Mouse (Mus musculus) cortical plate, adult 2 months (tissue): ENCODE results near the gene Tuba3a.

Source experiments
- CTCF ChIP-seq: fragments of 200-500 bp; IDR thresholded peaks from 2 replicates; pipeline ENCODE4 v1.5.1; 2011; ENCODE audit warnings: mild to moderate bottlenecking, control low read depth, low read length; ENCODE audit not compliant: insufficient read depth; ENCODE audit errors: extremely low read depth
- POLR2A ChIP-seq: fragments of 200-500 bp; IDR thresholded peaks from 2 replicates; pipeline ENCODE4 v1.6.1; 2011; ENCODE audit warnings: mild to moderate bottlenecking, low read length, control low read depth; ENCODE audit not compliant: insufficient read depth; ENCODE audit errors: extremely low read depth

GRCm38 (mm10) chr6:125312581-125313355 lies 26.9 kb upstream of the Tuba3a start:
- TF ChIP-seq POLR2A (no peak), CTCF (no peak)
